Mouse (Mus musculus): ENCODE measurements around the gene Ank2.

- TF ChIP-seq GATA2 (IDR thresholded peaks at IDR 0.05; ENCODE audit: borderline replicate concordance, low read depth, low read length): no peak
- no peak for TF ChIP-seq TAL1 (conservative IDR thresholded peaks at IDR 0.05; ENCODE audit: low read depth, low read length)
- TF ChIP-seq CTCF (IDR thresholded peaks at IDR 0.05; ENCODE audit: low read depth, low read length): no peak
These were observed 427.7 kb downstream of the Ank2 start for GRCm38 (mm10) chr3:127071471-127071870.

Data from G1E (cell line).